Mouse (Mus musculus) erythroblast, embryonic 14.5 days (primary cell): ENCODE measurements around the gene Jhy. TPM values are rescaled to one million over a fixed set of nuclear protein-coding genes. Genes with fewer than 3 reads are reported as not detected.

Source experiments
- H3K27me3 ChIP-seq: 2 replicates; pipeline ENCODE4 v1.6.1; 2012; ENCODE audit warnings: inconsistent platforms; ENCODE audit not compliant: control insufficient read depth
- H3K36me3 ChIP-seq: 2 replicates; pipeline ENCODE4 v1.6.1; 2012; ENCODE audit warnings: mild to moderate bottlenecking, inconsistent platforms; ENCODE audit not compliant: control insufficient read depth
- H3K4me1 ChIP-seq: 2 replicates; pipeline ENCODE4 v1.6.1; 2012; ENCODE audit warnings: inconsistent platforms; ENCODE audit not compliant: control insufficient read depth
- H3K4me3 ChIP-seq: replicated peaks from 2 replicates; pipeline ENCODE3; 2012; ENCODE audit warnings: moderate library complexity, mild to moderate bottlenecking, inconsistent platforms
- H3K9me3 ChIP-seq: 2 replicates; pipeline ENCODE4 v1.6.1; 2012; ENCODE audit warnings: low read length, inconsistent platforms, mixed read lengths; ENCODE audit not compliant: control insufficient read depth
- GATA1 ChIP-seq: IDR thresholded peaks from 2 replicates; pipeline ENCODE4 v1.6.1; 2012; ENCODE audit warnings: low read length, inconsistent platforms, mixed read lengths
- TAL1 ChIP-seq: IDR thresholded peaks from 3 replicates; pipeline ENCODE4 v1.6.1; 2012; ENCODE audit warnings: low read length, inconsistent platforms, mixed read lengths
- polyA plus RNA-seq: library from polyadenylated mRNA; stranded (reverse); fragments of >175 nt; gene quantifications from 2 replicates; pipeline ENCODE4 v1.2.3, GENCODE M21; 2012

Gene Jhy
- polyA plus RNA-seq: 0.02 TPM in 1 of 2 replicates, not detected in the other

DNA sequence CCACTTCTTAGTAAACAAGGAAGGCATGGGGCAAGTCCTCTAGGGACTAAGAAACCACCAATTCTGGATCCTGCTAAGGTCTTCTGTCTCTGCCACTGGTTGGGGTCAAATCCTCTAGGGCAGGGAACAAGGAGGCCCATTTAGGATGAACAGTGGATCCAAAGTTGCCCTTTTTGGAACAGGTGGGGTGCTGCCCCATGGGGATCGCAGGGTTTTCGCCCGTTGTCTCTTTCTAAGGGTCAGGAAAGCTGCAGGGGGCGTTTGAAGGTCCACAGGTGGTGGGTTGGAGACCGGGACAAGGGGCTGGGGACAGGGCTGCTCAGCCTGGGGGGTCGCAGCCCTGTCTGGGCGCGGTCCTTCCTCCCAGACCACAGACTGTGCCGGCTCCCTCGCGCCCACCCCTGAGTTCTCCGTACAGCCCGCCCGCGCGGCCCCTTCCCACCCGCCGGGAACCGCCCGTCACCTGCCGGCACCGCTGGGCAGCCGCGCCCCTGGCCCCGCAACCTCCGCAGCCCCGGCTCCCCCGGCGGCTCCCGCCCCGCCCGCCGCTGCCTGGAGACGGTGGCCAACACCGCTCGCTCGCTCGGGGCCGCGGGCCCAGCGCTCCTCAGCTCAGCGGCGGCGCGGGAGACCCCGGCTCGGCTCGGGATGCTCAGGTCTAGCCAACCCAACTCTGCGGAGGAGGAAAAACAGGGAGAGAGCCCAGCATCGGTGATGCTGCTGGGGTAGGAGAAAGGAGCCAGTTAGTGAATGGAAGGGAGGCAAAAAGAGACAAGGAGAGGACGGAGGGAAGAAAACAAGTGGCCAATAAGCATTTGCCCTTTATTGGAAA, at the start of gene Jhy:
Gene Jhy, minus strand, starts transcription at position 533 of the 832 bp plus-strand sequence.
- H3K27me3 ChIP-seq: peaks cover 48% of the 10 kb centered on the region
- H3K36me3 ChIP-seq: no peaks in the 10 kb centered on the region
- TF ChIP-seq TAL1 (no peak), GATA1 (no peak)
- H3K9me3 ChIP-seq: no peaks in the 10 kb centered on the region
- H3K4me3 ChIP-seq: no peak within 1 kb of the TSS
- no peaks in the 10 kb centered on the region for H3K4me1 ChIP-seq

GRCm38 (mm10) chr9:41012456-41012855, 48.5 kb upstream of the Jhy start:
- no peaks in the 10 kb centered on the region for H3K36me3 ChIP-seq
- no peak overlapping the region for H3K4me3 ChIP-seq
- H3K9me3 ChIP-seq: no peaks in the 10 kb centered on the region
- no peaks in the 10 kb centered on the region for H3K4me1 ChIP-seq
- TF ChIP-seq GATA1 (no peak), TAL1 (no peak)
- no peaks in the 10 kb centered on the region for H3K27me3 ChIP-seq

- H3K9me3 ChIP-seq: no peaks in the 10 kb centered on the region
- no peaks in the 10 kb centered on the region for H3K4me1 ChIP-seq
- H3K4me3 ChIP-seq: no peak overlapping the region
- TF ChIP-seq TAL1: no peak
- TF ChIP-seq GATA1: no peak
- no peaks in the 10 kb centered on the region for H3K27me3 ChIP-seq
- no peaks in the 10 kb centered on the region for H3K36me3 ChIP-seq
Observed at GRCm38 (mm10) chr9:41011512-41012436, 47.9 kb upstream of the Jhy start.

GRCm38 (mm10) chr9:41007785-41008184, 43.9 kb upstream of the Jhy start:
- no peaks in the 10 kb centered on the region for H3K27me3 ChIP-seq
- TF ChIP-seq TAL1 (no peak), GATA1 (no peak)
- no peaks in the 10 kb centered on the region for H3K4me1 ChIP-seq
- no peaks in the 10 kb centered on the region for H3K9me3 ChIP-seq
- H3K36me3 ChIP-seq: no peaks in the 10 kb centered on the region
- H3K4me3 ChIP-seq: no peak overlapping the region

- H3K4me1 ChIP-seq: no peaks in the 10 kb centered on the region
- H3K4me3 ChIP-seq: no peak within 1 kb of the TSS
- no peaks in the 10 kb centered on the region for H3K27me3 ChIP-seq
- no peaks in the 10 kb centered on the region for H3K9me3 ChIP-seq
- no peaks in the 10 kb centered on the region for H3K36me3 ChIP-seq
- TF ChIP-seq TAL1 (no peak), GATA1 (no peak)
Observed at GRCm38 (mm10) chr9:41004415-41004814, 40.5 kb upstream of the Jhy start, which contains the start of gene Crtam. TSS of gene Crtam (minus strand) at chr9:41004628.

- Histone ChIP-seq H3K36me3 (no peaks in the 10 kb centered on the region), H3K9me3 (no peaks in the 10 kb centered on the region), H3K4me1 (peaks cover 3% of the 10 kb centered on the region; the same call in 1 of the 2 replicates), H3K4me3 (no peak overlapping the region), H3K27me3 (no peaks in the 10 kb centered on the region)
- TF ChIP-seq TAL1: no peak
- no peak for TF ChIP-seq GATA1
Observed at GRCm38 (mm10) chr9:40997116-40997779, 33.3 kb upstream of the Jhy start.

DNA sequence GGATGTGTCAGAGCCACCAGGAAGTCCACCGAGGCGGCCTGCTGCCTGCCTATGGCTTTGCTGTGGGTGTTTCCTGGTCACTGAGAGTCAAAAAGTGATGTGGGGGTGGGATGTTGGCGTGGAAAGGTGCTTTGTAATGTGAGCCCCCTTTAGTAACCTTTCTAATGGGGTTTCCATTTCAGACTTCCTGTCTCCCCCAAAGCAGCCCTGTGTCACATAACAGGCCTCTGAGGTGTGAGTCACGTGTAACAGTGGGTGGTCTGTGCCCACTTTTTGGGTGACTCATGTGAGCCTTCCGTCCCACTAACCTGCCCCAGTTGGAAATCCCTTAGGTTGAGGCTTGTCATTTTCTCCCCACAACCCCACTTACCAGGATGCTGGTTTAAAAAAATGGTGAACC, 30.2 kb upstream of the Jhy start:
- Histone ChIP-seq H3K36me3 (no peaks in the 10 kb centered on the region), H3K4me3 (no peak overlapping the region), H3K9me3 (no peaks in the 10 kb centered on the region), H3K4me1 (peaks cover 3% of the 10 kb centered on the region; the same call in 1 of the 2 replicates), H3K27me3 (no peaks in the 10 kb centered on the region)
- TF ChIP-seq GATA1 (no peak), TAL1 (no peak)

DNA sequence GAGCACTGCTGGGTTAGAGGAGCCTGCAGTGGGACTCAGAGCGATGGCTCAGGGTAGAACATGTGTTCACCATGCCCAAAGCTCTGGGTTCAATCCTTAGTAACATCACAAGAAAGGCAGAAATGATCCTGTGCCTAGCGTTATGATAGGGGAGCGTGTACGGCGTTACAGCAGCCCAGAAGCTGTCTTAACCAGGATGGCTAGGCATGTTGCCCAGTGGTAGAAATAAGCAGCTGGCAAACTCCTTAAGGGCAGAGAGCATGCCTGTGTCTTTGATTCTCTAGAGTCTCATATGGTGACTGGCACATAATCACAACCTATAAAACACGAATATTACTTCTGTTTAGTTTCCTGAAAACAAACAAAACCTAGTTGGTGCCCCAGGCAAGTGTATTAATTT, 27.6 kb upstream of the Jhy start:
- H3K36me3 ChIP-seq: no peaks in the 10 kb centered on the region
- no peaks in the 10 kb centered on the region for H3K4me1 ChIP-seq
- H3K4me3 ChIP-seq: no peak overlapping the region

More for the DNA sequence above, 27.6 kb upstream of the Jhy start:
- H3K9me3 ChIP-seq: no peaks in the 10 kb centered on the region
- no peak for TF ChIP-seq TAL1
- TF ChIP-seq GATA1: no peak
- H3K27me3 ChIP-seq: no peaks in the 10 kb centered on the region
